11 mouse cellular contexts compared by ENCODE assay signal in genomic region chr12:16643508-16644345, GRCm38 (mm10). TPM values are rescaled to one million over a fixed set of nuclear protein-coding genes. Genes with fewer than 3 reads are reported as not detected.
A peak's percentile ranks its signal among the peaks of the same experiment; 100 is the strongest.
DNase-seq lines count a peak whose midpoint lies in the region; ATAC-seq lines count a peak whose summit lies in the region.
"Had no signal": no experiment of that assay in that cellular context is flagged by ENCODE, and none has a peak within 500 bp of the region (broad histone marks: within the 10 kb centered on the region; RNA-seq: fewer than 3 reads in every experiment).

No protein-coding gene starts in this region.

- H3K27me3 ChIP-seq in heart, embryonic 14.5 days (ENCODE audit: control insufficient read depth, insufficient read depth, low read length), result no peaks in the 10 kb centered on the region
- H3K27me3 ChIP-seq: limb, embryonic 13.5 days had no signal

- peak overlapping the region; percentile 15 to 54; a peak in 2 of 4 replicates for H3K27ac ChIP-seq in heart, embryonic 14.5 days (replicated peaks in 1 of 2; ENCODE audit: control insufficient read depth in 1 of 2, insufficient read depth in 1 of 2, low read depth in 2 of 2, low read length in 2 of 2)
- H3K27ac ChIP-seq: limb, embryonic 13.5 days had no signal

- no peaks in the 10 kb centered on the region for H3K36me3 ChIP-seq in heart, embryonic 14.5 days (ENCODE audit: control insufficient read depth, insufficient read depth, low read length)
- H3K36me3 ChIP-seq: G1E; limb, embryonic 13.5 days had no signal

- peaks cover 12 to 20% of the 10 kb centered on the region in 2 experiments for H3K4me1 ChIP-seq in heart, embryonic 14.5 days (ENCODE audit: control insufficient read depth in 2 of 2, insufficient read depth in 2 of 2, low read length in 2 of 2)

- peak; percentile 52; the same call in 1 of the 2 replicates for ATAC-seq in heart, embryonic 14.5 days (ENCODE audit: insufficient number of reproducible peaks, insufficient read depth, low FRiP score, low read depth)
- no peak for ATAC-seq in monocyte, adult 5-6 weeks (replicated peaks; ENCODE audit: insufficient number of reproducible peaks, low FRiP score, low TSS enrichment, poor library complexity, severe bottlenecking)

- no peak overlapping the region for H3K4me2 ChIP-seq in heart, embryonic 14.5 days (ENCODE audit: low read length)
- H3K4me2 ChIP-seq: limb, embryonic 13.5 days had no signal

- DNase-seq in layer of hippocampus, adult 11-12 months (ENCODE audit: low spot score), result peak; percentile 35
- DNase-seq in layer of hippocampus, adult 9-10 months (ENCODE audit: low spot score), result no peak
- DNase-seq in fibroblast of lung, adult 2 months (ENCODE audit: low read depth), result peak; percentile 76
- DNase-seq in left cerebral cortex, postnatal 10 days (ENCODE audit: extremely low spot score in 1 of 2, low spot score in 2 of 2), result peak; percentile 56 to 68
- peak; percentile 26 to 41 for DNase-seq in right cerebral cortex, adult 2 months (ENCODE audit: low spot score in 2 of 2)
- no peak for DNase-seq in B cell, adult 2 months

- no peak overlapping the region for H3K4me3 ChIP-seq in heart, embryonic 14.5 days (ENCODE audit: control insufficient read depth in 1 of 2, insufficient read depth in 1 of 2, low read depth in 1 of 2, low read length in 2 of 2)
- H3K4me3 ChIP-seq: limb, embryonic 13.5 days had no signal

- intact Hi-C loops in left cerebral cortex, postnatal 10 days (cut with DNase I), result no loop called here

- no peaks in the 10 kb centered on the region for H3K9me3 ChIP-seq in heart, embryonic 14.5 days (ENCODE audit: control insufficient read depth, low read length)
- H3K9me3 ChIP-seq: G1E; limb, embryonic 13.5 days had no signal

- no peak overlapping the region for H3K9ac ChIP-seq in heart, embryonic 14.5 days (ENCODE audit: low read length)
- H3K9ac ChIP-seq: limb, embryonic 13.5 days had no signal

- 38% methylated on average over 12 of the region's 12 CpGs for WGBS in heart, embryonic 14.5 days

RNA-seq across cellular contexts. Expression of gene Ntsr2, which starts 9.5 kb away (rescaled TPM):
- polyA plus RNA-seq in heart, embryonic 14.5 days (2014; fragmentation: Nextera tagmentation; extraction: Ambion mirVana), result 0.11 and 0.19 TPM in 2 replicates
- 10 to 100 TPM; 63.1 to 78.5 TPM for total RNA-seq in left cerebral cortex, postnatal 10 days (2021)
- total RNA-seq in monocyte, adult 5-6 weeks (2017), result not detected in 3 replicates
- polyA plus RNA-seq: embryonic facial prominence, embryonic 11.5 days; G1E; limb, embryonic 13.5 days had no signal

RNA-seq across cellular contexts. Expression of gene Lpin1, which starts 33.0 kb away (rescaled TPM):
- polyA plus RNA-seq in heart, embryonic 14.5 days (2014; fragmentation: Nextera tagmentation; extraction: Ambion mirVana), result 7.4 and 7.9 TPM in 2 replicates
- 10 to 100 TPM; 14.4 to 15.4 TPM for total RNA-seq in left cerebral cortex, postnatal 10 days (2021)
- total RNA-seq in monocyte, adult 5-6 weeks (2017), result 32.5 to 104 TPM (median 38.1 TPM) in 3 replicates

Comparison
In these comparisons a context has a peak if more than half of its experiments do, and no peak if none do; other contexts are left out.
1. DNase-seq: peak in layer of hippocampus, adult 11-12 months (single experiment), fibroblast of lung, adult 2 months (single experiment), left cerebral cortex, postnatal 10 days (2 of 2) and right cerebral cortex, adult 2 months (2 of 2); none in layer of hippocampus, adult 9-10 months (single experiment) and B cell, adult 2 months (0 of 2).
2. RNA of gene Ntsr2, which starts 9.5 kb away (total RNA-seq): 63.1 to 78.5 TPM in left cerebral cortex, postnatal 10 days; not detected in monocyte, adult 5-6 weeks; every median in the first group is over 10 times any median in the second.